9 mouse cellular contexts compared by ENCODE assay signal in genomic region chr9:100951481-100951880, GRCm38 (mm10).
DNase-seq lines count a peak whose midpoint lies in the region; ATAC-seq and TF ChIP-seq lines count a peak whose summit lies in the region.
"Had no signal": no experiment of that assay in that cellular context is flagged by ENCODE, and none has a peak within 500 bp of the region (broad histone marks: within the 10 kb centered on the region; RNA-seq: fewer than 3 reads in every experiment).

No protein-coding gene starts in this region.

- no peak; the same call in 1 of the 2 replicates for ATAC-seq in cerebellum, adult (ENCODE audit: insufficient number of reproducible peaks, low FRiP score, low TSS enrichment)

- no peaks in the 10 kb centered on the region for H3K4me1 ChIP-seq in thymus, adult 2 months (replicated peaks; ENCODE audit: control insufficient read depth, insufficient read depth, low read length)

- no peak for TF ChIP-seq POLR2A in thymus, adult 2 months (IDR thresholded peaks at IDR 0.05; ENCODE audit: control insufficient read depth, extremely low read depth, insufficient read depth, low read length, poor library complexity)

- H3K27ac ChIP-seq in thymus, adult 2 months (ENCODE audit: control insufficient read depth, insufficient read depth, low read length), result no peak overlapping the region
- H3K27ac ChIP-seq: limb, embryonic 13.5 days had no signal

- DNase-seq in cerebellum, adult 11 months, result peak; percentile 55
- peak; percentile 35 to 56 for DNase-seq in urinary bladder, adult 18-20 months (ENCODE audit: low spot score in 2 of 2)
- no peak for DNase-seq in urinary bladder, adult 2 months (ENCODE audit: low spot score)
- peak; percentile 53 for DNase-seq in kidney, postnatal 10 days
- DNase-seq in urinary bladder, postnatal 25 days (ENCODE audit: low spot score), result peak; percentile 59
- no peak for DNase-seq in thymus, adult 2 months
- DNase-seq in thymus, postnatal 10 days (ENCODE audit: low spot score in 2 of 2), result no peak

- H3K36me3 ChIP-seq in thymus, adult 2 months (ENCODE audit: control insufficient read depth, insufficient read depth, low read length), result peaks cover 65% of the 10 kb centered on the region

- no peak for TF ChIP-seq CTCF in thymus, adult 2 months (IDR thresholded peaks at IDR 0.05; ENCODE audit: borderline replicate concordance, control insufficient read depth, extremely low read depth, insufficient read depth, low read length, poor library complexity)

- 42% methylated on average over 4 of the region's 4 CpGs for WGBS in thymus, adult 2 months

- H3K27me3 ChIP-seq in thymus, adult 2 months (ENCODE audit: control insufficient read depth, insufficient read depth, low read length), result no peaks in the 10 kb centered on the region
- H3K27me3 ChIP-seq: limb, embryonic 13.5 days had no signal

- no peak overlapping the region for H3K4me3 ChIP-seq in thymus, adult 2 months (ENCODE audit: control insufficient read depth, insufficient read depth, low read length)
- H3K4me3 ChIP-seq: limb, embryonic 13.5 days had no signal

Comparison
In these comparisons a context has a peak if more than half of its experiments do, and no peak if none do; other contexts are left out.
1. DNase-seq: peak in cerebellum, adult 11 months (single experiment), urinary bladder, adult 18-20 months (2 of 2), kidney, postnatal 10 days (single experiment) and urinary bladder, postnatal 25 days (single experiment); none in urinary bladder, adult 2 months (single experiment), thymus, adult 2 months (single experiment) and thymus, postnatal 10 days (0 of 2).